Mouse (Mus musculus) ovary, postnatal 36 days (tissue): ENCODE results near the gene Cd72.

Source experiments
- DNase-seq: peaks from one replicate; pipeline ENCODE4 v3.0.0; 2022; ENCODE audit warnings: low spot score, mixed read lengths

The Cd72 gene

GRCm38 (mm10) chr4:43427501-43428179 is 26.8 kb downstream of the Cd72 start:
- DNase-seq: peak; percentile 5

GRCm38 (mm10) chr4:43426487-43426886 is 27.9 kb downstream of the Cd72 start:
- no peak for DNase-seq

GRCm38 (mm10) chr4:43425648-43426380 is 28.6 kb downstream of the Cd72 start:
- peak; percentile 8 for DNase-seq

GRCm38 (mm10) chr4:43425197-43425596 is 29.2 kb downstream of the Cd72 start:
- DNase-seq: peak; percentile 9

GRCm38 (mm10) chr4:43424072-43424471 is 30.4 kb downstream of the Cd72 start:
- DNase-seq: no peak

GRCm38 (mm10) chr4:43423267-43423934 is 31.0 kb downstream of the Cd72 start:
- peak; percentile 21 for DNase-seq

GRCm38 (mm10) chr4:43421632-43422240 is 32.7 kb downstream of the Cd72 start:
- peak; percentile 21 for DNase-seq

- DNase-seq: peak; percentile 65
Observed at GRCm38 (mm10) chr4:43420305-43420704, 34.1 kb downstream of the Cd72 start.

GRCm38 (mm10) chr4:43419801-43420281 is 34.6 kb downstream of the Cd72 start:
- peak; percentile 8 for DNase-seq

- peak; percentile 40 for DNase-seq
Observed at GRCm38 (mm10) chr4:43418973-43419656, 35.3 kb downstream of the Cd72 start.

- DNase-seq: no peak
Observed at GRCm38 (mm10) chr4:43418450-43418849, 36.0 kb downstream of the Cd72 start.

- DNase-seq: no peak
Observed at GRCm38 (mm10) chr4:43417269-43418062, 37.0 kb downstream of the Cd72 start.

- DNase-seq: no peak
Observed at GRCm38 (mm10) chr4:43416071-43416490, 38.3 kb downstream of the Cd72 start.

GRCm38 (mm10) chr4:43415221-43416070 is 39.0 kb downstream of the Cd72 start:
- DNase-seq: no peak

- no peak for DNase-seq
Observed at GRCm38 (mm10) chr4:43414761-43415160, 39.7 kb downstream of the Cd72 start.

- no peak for DNase-seq
Observed at GRCm38 (mm10) chr4:43407071-43407920, 47.1 kb downstream of the Cd72 start.

- peak; percentile 74 for DNase-seq
Observed at GRCm38 (mm10) chr4:43406162-43406971, 48.1 kb downstream of the Cd72 start.

GRCm38 (mm10) chr4:43404697-43405096 is 49.7 kb downstream of the Cd72 start:
- DNase-seq: no peak
